Mouse (Mus musculus): ENCODE data around the gene Zfp329.
"Not testable (repeated sequence)": the region's sequence is repeated elsewhere in the genome, so short reads cannot be mapped to it uniquely, and the experiment has no call there.

The Zfp329 gene

DNA sequence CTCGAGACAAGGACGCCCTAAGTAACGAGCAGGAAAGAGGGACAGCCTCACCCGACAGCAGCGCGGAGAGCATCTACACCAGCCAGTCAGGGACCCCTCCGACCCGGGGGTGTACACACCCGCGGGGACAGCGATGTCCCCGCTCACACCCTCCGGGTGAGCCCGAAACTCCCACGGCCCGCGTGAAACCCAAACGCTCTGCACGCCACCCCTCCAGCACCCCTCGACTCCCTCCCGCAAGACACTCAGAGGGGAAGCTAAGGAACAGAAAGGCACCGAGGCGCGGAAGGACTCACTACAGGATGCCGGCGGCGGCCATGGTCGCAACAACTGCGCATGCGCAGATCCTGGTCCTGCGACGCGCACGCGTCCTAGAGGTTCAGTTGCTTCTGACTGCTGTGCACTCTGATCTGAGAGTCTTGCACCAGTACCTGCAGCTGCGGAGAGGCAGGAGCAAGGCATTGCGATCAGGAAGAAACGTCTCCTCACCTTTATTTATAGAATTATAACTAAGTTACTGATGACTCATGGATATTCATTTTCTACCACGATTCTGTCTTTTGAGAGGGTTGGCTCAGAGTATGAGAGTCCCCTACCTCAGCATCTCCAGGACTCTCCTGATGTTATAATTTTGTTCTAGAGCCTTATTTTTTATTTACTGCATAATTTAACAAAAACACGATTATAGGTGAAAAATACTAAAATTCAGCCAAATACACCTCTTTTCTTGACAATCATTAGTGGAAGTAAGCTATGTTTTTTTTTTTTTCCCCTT is at the start of gene Zfp329:
Gene Zfp329 (minus strand): TSS at position 338 of the 775 bp plus-strand sequence.
- ATAC-seq (ENCODE audit: insufficient number of reproducible peaks, low FRiP score, low TSS enrichment), result peak; percentile 94

DNA sequence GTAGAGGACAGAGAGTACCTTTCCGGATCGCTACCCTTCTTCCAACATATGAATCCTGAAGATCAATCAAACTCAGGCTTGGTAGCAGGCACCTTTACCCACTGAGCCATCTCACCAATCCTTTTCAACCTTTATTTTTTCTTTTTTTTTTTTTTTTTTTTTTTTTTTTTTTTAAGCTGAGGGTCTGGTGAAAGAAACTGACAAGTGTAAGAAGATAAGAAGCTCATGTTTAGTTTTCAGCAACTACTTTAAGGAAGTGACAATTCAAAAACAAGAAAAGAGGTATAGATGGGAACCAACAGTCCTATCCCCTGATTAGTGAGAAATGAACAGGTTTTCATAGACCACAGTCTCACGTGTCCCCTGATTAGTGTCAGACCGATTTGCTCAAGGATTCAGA is 17.1 kb upstream of the Zfp329 start:
- no peak for ATAC-seq (ENCODE audit: insufficient number of reproducible peaks, low FRiP score, low TSS enrichment)

DNA sequence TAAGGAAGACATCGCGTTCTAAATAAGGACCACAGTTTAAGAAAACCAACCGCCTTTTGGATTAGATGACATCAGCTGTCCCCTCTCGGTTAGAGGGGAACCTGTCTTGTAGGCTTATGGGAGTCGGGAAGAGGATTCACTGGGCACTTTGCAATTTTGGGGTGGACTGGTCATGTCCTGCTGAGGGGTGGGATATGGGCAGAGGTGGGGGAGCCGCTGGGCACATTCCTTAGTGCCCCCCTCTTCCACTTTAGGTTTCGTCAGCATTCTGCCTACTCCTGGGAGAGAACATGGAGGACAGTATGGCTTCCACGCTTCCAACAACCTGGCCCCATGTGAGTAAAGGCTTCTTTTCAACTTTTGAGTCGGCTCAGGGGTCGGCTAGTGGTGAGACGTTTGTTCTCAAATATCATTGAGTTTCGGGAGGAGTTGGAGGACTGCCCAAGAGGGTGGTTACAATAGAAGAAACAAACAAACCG is 16.6 kb upstream of the Zfp329 start:
- ATAC-seq (ENCODE audit: insufficient number of reproducible peaks, low FRiP score, low TSS enrichment), result peak; percentile 59

DNA sequence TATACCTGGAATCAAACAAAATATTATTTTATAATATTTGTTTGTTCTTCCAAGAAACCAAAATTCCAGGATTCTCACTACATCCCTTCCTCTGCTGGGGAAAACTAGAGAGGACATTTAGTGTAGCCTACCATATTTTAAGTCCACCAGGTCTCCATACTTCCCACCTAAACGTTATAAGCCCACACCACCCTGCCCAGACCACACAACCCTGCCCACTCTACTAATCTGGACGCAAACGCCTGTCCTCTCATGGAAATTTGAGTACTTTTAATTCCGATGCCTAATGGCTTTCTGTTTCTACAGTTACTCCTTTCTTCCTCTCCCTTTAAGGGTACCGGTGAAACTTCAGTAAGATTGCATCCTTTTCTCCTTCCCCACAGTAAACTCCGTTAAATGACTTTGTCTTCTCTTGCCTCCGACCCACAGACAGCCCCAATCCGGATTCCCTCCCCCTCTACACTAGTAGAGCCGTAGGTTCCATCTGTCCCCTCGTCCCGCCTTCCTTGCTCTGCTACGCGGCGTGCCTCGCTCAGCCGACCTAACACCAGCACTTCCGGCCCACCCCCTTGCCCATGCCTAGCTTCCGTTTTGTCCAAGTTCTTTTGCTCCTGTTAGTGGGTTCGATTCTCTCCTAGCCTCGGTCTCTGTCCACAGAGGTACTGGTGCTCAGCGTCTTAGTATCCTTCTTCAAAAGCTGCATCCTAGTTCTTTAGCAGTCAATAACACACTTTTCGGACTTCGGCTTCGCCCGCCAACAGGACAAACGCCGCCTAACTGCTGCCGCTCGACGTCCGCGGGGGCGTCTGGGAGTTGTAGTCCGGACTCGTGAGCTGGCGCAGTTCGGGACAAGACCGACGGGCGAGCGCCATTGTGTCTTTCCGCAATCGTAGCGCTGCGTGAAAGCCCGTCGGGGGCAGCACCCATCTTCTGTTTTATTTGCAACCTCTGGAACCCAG is 15.8 kb upstream of the Zfp329 start, which contains the start of gene Zfp110:
Gene Zfp110 (plus strand): TSS at position 600 of the 959 bp plus-strand sequence.
- peak; percentile 96 for ATAC-seq (ENCODE audit: insufficient number of reproducible peaks, low FRiP score, low TSS enrichment)

DNA sequence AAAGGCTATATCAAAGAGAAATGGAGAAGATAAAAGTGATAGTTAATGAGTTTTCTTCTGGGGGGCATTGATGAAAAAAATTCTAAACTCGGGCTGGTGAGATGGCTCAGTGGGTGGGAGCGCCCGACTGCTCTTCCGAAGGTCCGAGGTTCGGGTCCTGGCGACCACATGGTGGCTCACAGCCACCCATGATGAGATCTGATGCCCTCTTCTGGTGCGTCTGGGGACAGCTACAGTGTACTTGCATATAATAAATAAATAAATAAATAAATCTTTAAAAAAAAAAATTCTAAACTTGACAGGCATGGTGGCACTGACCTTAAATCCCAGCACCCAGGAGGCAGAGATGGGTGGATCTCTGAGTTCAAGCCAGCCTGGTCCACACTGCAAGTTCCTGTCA is 3.1 kb downstream of the Zfp329 start:
- no peak for ATAC-seq (ENCODE audit: insufficient number of reproducible peaks, low FRiP score, low TSS enrichment)

DNA sequence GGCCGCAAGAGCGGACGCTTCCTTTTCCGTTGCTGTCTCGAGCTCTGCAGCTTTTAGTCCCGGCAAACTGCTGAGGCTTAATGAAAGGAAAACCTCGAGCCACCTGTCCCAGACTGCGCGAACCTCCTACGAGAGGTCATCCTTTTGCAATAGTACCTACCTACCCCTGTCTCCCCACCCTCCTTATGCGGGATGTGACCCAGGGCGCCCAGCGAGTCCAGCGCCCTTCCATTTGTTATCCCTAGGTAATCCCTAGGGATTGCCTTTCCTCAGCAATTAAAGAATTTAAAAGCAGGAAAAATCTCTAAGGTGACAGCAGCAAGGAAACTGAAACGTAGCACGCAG is 15.0 kb downstream of the Zfp329 start:
- ATAC-seq (ENCODE audit: insufficient number of reproducible peaks, low FRiP score, low TSS enrichment), result no peak; the same call in 1 of the 2 replicates

- peak; percentile 95 for ATAC-seq (ENCODE audit: insufficient number of reproducible peaks, low FRiP score, low TSS enrichment)
These were observed 15.6 kb downstream of the Zfp329 start, which contains the start of gene Zscan18 for GRCm38 (mm10) chr7:12802866-12803726. Gene Zscan18 (minus strand): TSS chr7:12803635.

- no peak for ATAC-seq (ENCODE audit: insufficient number of reproducible peaks, low FRiP score, low TSS enrichment)
These were observed 19.1 kb downstream of the Zfp329 start for GRCm38 (mm10) chr7:12799554-12799953.

GRCm38 (mm10) chr7:12797971-12798370 is 20.7 kb downstream of the Zfp329 start:
- no peak for ATAC-seq (ENCODE audit: insufficient number of reproducible peaks, low FRiP score, low TSS enrichment)

DNA sequence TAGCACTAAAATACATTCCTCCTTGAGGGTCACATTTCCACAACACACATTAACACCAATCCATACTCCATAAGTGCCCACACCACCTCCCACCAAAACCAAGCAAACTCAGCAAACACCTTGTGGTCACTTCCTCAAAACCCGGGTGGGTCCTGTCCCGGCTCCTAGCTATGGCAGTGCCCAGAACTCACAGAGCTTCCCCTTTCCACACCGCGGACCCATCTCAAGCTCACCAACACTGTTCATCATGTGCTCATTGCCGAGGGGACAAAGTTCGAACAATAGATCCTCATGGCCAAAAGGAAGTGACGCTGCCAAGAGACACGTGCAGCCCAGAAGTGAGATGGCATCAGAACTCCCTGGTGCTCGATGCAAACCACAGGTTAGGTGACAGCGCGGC is 26.0 kb downstream of the Zfp329 start:
- not testable (repeated sequence) for ATAC-seq (ENCODE audit: insufficient number of reproducible peaks, low FRiP score, low TSS enrichment)

- ATAC-seq (ENCODE audit: insufficient number of reproducible peaks, low FRiP score, low TSS enrichment), result no peak
These were observed 30.6 kb downstream of the Zfp329 start for GRCm38 (mm10) chr7:12788025-12788424.

- no peak for ATAC-seq (ENCODE audit: insufficient number of reproducible peaks, low FRiP score, low TSS enrichment)
These were observed 31.3 kb downstream of the Zfp329 start for GRCm38 (mm10) chr7:12787333-12787732.

GRCm38 (mm10) chr7:12780151-12780830 is 38.4 kb downstream of the Zfp329 start:
- ATAC-seq (ENCODE audit: insufficient number of reproducible peaks, low FRiP score, low TSS enrichment), result peak; percentile 76

DNA sequence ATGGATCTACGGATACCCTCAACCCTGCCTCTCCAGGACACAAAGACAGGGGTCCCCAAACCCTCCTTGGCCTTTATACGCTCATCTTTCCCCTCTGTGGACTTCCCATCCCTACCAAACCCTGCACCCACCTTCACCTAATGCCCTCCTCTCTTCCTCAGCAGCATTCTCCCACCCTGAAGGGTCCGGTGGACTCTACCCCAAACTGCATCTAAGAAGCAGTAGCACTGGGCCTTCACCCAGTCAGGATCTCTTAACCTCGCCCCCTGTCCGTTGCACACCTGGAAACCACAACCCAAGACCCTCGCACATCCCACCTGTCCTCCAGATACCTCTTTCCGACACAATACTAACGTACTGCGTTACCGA is 38.9 kb downstream of the Zfp329 start:
- ATAC-seq (ENCODE audit: insufficient number of reproducible peaks, low FRiP score, low TSS enrichment), result 0 out of 2 replicates have a peak, but pooled peaks have one; percentile 37

- ATAC-seq (ENCODE audit: insufficient number of reproducible peaks, low FRiP score, low TSS enrichment), result no peak
These were observed 39.5 kb downstream of the Zfp329 start for GRCm38 (mm10) chr7:12779141-12779540.

DNA sequence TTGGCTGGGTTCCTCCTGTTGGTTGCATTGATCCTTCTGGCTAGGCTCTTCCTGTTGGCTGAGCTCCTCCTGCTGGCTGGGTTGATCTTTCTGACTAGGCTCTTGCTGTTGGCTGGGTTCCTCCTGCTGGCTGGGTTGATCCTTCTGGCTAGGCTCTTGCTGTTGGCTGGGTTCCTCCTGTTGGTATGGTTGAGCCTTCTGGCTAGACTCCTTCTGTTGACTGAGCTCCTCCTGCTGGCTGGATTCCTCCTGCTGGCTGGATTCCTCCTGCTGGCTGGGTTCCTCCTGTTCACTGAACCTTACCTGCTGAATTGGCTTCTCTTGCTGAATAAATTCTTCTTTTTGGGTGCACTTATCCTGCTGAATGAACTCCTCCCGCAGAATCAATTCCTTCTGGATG is 44.1 kb downstream of the Zfp329 start:
- peak; percentile 95 for ATAC-seq (ENCODE audit: insufficient number of reproducible peaks, low FRiP score, low TSS enrichment)

GRCm38 (mm10) chr7:12774111-12774510 is 44.5 kb downstream of the Zfp329 start:
- ATAC-seq (ENCODE audit: insufficient number of reproducible peaks, low FRiP score, low TSS enrichment), result peak; percentile 63; the same call in 1 of the 2 replicates

Data from cerebellum, adult (tissue).